Mouse (Mus musculus): ENCODE data around the gene Stra6l.

- TF ChIP-seq POLR2A (IDR thresholded peaks at IDR 0.05; ENCODE audit: low read depth, low read length) (no peak), CTCF (conservative IDR thresholded peaks at IDR 0.05; ENCODE audit: insufficient read depth, insufficient read length, low read depth, low read length) (peak; percentile 90)
Measured at GRCm38 (mm10) chr4:45855803-45856424, 7.5 kb downstream of the Stra6l start.
